Mouse (Mus musculus): ENCODE data around the gene Thada. TPM values are rescaled to one million over a fixed set of nuclear protein-coding genes. Genes with fewer than 3 reads are reported as not detected.

The Thada gene
- polyA plus RNA-seq, 1 experiment from 2014 or later: 4.1 TPM

- Histone ChIP-seq H3K9ac (no peak overlapping the region), H3K4me2 (no peak overlapping the region), H3K27me3 (no peaks in the 10 kb centered on the region), H3K4me3 (no peak overlapping the region), H3K9me3 (replicated peaks) (no peaks in the 10 kb centered on the region), H3K27ac (no peak overlapping the region), H3K36me3 (no peaks in the 10 kb centered on the region; the same call in 1 of the 2 replicates), H3K4me1 (replicated peaks) (peaks cover 4% of the 10 kb centered on the region)
- WGBS: 88% methylated on average over 3 of the region's 3 CpGs
- ATAC-seq (replicated peaks; ENCODE audit: insufficient number of reproducible peaks, insufficient read depth, low FRiP score, low read depth): no peak
These were observed 259.8 kb downstream of the Thada start for GRCm38 (mm10) chr17:84206239-84206638.

DNA sequence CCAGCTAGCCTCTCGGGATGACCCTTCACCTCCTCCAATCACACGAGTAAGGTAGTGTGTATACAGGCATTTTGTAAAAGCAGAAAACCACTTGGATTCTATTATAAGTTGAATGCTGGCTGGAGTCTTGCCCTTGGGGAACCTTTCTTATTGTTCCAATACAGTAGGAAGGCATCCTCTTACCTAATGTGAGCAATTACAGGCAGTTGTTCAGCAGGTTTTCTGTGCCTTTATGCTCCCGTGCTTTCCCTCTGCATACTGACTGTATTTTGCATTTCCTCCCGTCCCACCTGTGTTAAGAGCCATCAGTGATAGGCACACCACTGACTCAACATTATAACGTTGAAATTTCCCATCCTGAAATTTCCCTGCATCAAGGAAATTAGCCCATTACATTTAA is 261.0 kb downstream of the Thada start:
- Histone ChIP-seq H3K4me1 (replicated peaks) (peaks cover 4% of the 10 kb centered on the region), H3K27me3 (no peaks in the 10 kb centered on the region), H3K27ac (no peak overlapping the region), H3K9ac (no peak overlapping the region), H3K4me3 (no peak overlapping the region), H3K36me3 (no peaks in the 10 kb centered on the region; the same call in 1 of the 2 replicates), H3K4me2 (no peak overlapping the region), H3K9me3 (replicated peaks) (no peaks in the 10 kb centered on the region)
- WGBS: 74% methylated on average over 5 of the region's 5 CpGs
- no peak for ATAC-seq (replicated peaks; ENCODE audit: insufficient number of reproducible peaks, insufficient read depth, low FRiP score, low read depth)

GRCm38 (mm10) chr17:84203340-84203739 is 262.7 kb downstream of the Thada start:
- Histone ChIP-seq H3K4me1 (replicated peaks) (peaks cover 4% of the 10 kb centered on the region), H3K36me3 (no peaks in the 10 kb centered on the region; the same call in 1 of the 2 replicates), H3K27ac (0 out of 2 replicates have a peak overlapping the region, but pooled peaks have one; percentile 47), H3K9ac (no peak overlapping the region), H3K9me3 (replicated peaks) (no peaks in the 10 kb centered on the region), H3K4me2 (no peak overlapping the region), H3K27me3 (no peaks in the 10 kb centered on the region), H3K4me3 (no peak overlapping the region)
- WGBS: 71% methylated on average over 7 of the region's 7 CpGs
- ATAC-seq (replicated peaks; ENCODE audit: insufficient number of reproducible peaks, insufficient read depth, low FRiP score, low read depth): no peak; the same call in 1 of the 2 replicates

DNA sequence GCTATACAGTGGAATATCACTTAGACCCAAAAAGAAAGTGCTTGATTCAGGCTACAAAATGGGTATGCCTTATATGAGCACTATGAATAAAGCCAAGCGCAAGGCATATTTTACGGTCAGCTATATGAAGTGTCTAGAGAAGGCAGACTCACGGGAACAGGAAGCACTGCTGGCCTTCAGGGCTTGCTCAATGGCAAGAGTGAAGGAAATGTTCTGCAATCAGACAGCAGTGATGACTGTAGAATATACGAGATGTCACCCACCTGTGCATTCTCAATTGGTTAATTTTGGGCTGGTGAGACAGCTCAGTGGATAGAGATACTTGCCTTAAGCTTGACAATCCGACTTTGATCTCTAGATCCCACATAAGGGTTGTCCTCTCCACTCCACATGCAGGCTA is 264.8 kb downstream of the Thada start:
- H3K27me3 ChIP-seq: no peaks in the 10 kb centered on the region
- no peak overlapping the region for H3K4me2 ChIP-seq
- WGBS: 91% methylated on average over 5 of the region's 5 CpGs
- ATAC-seq (replicated peaks; ENCODE audit: insufficient number of reproducible peaks, insufficient read depth, low FRiP score, low read depth): no peak
- H3K9me3 ChIP-seq (replicated peaks): no peaks in the 10 kb centered on the region
- H3K9ac ChIP-seq: no peak overlapping the region
- H3K4me1 ChIP-seq (replicated peaks): peaks cover 8% of the 10 kb centered on the region
- no peak overlapping the region for H3K4me3 ChIP-seq
- H3K36me3 ChIP-seq: no peaks in the 10 kb centered on the region; the same call in 1 of the 2 replicates
- no peak overlapping the region for H3K27ac ChIP-seq

DNA sequence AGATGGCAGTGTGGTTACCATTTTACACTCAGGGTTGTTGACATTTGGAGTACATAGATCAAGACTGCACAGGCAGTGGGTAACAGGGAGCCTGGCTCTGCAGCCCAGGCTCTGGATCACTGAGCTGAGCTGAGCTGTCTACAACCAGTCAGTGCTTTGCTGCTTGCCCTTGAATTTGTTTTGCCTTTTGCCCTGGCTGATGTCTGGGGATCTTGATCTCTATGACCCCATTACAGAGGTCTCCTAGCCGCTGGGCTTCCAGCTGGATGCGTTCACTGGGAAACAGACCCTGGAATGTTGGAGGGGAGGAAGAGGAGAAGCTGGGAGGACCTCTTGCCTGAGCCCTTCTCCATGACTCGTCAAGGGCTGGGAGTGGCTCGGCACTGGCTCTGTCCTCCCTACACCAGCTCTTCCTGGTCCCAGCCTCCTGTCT is 268.1 kb downstream of the Thada start:
- Histone ChIP-seq H3K36me3 (no peaks in the 10 kb centered on the region), H3K4me3 (no peak overlapping the region), H3K27ac (no peak overlapping the region), H3K9me3 (replicated peaks) (no peaks in the 10 kb centered on the region), H3K27me3 (no peaks in the 10 kb centered on the region), H3K9ac (no peak overlapping the region), H3K4me2 (no peak overlapping the region), H3K4me1 (replicated peaks) (peaks cover 21% of the 10 kb centered on the region)
- no peak for ATAC-seq (replicated peaks; ENCODE audit: insufficient number of reproducible peaks, insufficient read depth, low FRiP score, low read depth)
- 51% methylated on average over 4 of the region's 4 CpGs for WGBS

DNA sequence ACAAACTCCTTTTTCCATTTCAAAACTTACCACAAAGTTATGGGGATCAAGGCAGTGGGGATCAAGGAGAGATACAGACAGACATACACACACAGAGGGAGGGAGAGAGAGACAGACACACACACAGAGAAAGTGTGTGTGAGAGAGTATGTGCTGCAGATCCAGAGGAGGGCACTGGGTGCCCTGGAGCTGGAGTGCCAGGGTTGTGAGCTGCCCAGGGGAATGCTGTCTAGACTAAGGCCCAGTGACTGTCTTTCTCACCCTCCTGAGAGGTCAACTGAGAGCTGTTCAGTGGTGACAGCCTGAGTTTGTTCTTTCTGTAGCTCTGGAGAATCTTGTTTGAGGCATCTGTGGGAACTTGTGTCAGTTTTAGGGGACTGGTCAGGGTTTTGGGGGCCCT is 269.7 kb downstream of the Thada start:
- no peaks in the 10 kb centered on the region for H3K27me3 ChIP-seq
- H3K27ac ChIP-seq: no peak overlapping the region
- no peak for ATAC-seq (replicated peaks; ENCODE audit: insufficient number of reproducible peaks, insufficient read depth, low FRiP score, low read depth)
- no peak overlapping the region for H3K4me3 ChIP-seq
- no peak overlapping the region for H3K9ac ChIP-seq
- H3K36me3 ChIP-seq: no peaks in the 10 kb centered on the region
- no peak overlapping the region for H3K4me2 ChIP-seq
- H3K9me3 ChIP-seq (replicated peaks): no peaks in the 10 kb centered on the region
- H3K4me1 ChIP-seq (replicated peaks): peaks cover 27% of the 10 kb centered on the region

DNA sequence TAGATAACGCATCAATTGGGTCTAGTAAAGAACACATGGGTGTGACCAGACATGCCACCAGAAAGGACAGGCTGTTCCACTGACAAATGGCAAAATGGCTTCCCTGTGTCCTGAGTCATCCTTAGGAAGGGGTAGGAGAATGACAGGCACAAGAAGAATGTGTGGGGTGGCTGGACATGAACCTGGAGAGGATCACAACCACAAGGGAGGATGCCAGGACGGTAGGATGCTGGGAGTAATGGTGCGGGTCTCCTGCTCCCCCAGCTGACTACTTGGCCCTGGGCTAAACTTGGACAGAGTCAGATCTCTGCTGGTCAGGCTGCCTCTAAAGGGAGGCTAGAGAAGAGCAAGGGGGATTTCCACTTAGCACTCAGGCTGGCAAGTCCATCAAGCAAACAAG is 270.2 kb downstream of the Thada start:
- Histone ChIP-seq H3K4me3 (no peak overlapping the region), H3K4me1 (replicated peaks) (peaks cover 27% of the 10 kb centered on the region), H3K36me3 (no peaks in the 10 kb centered on the region), H3K4me2 (no peak overlapping the region), H3K9ac (no peak overlapping the region), H3K27ac (no peak overlapping the region), H3K27me3 (no peaks in the 10 kb centered on the region), H3K9me3 (replicated peaks) (no peaks in the 10 kb centered on the region)
- WGBS: 57% methylated on average over 3 of the region's 3 CpGs
- no peak for ATAC-seq (replicated peaks; ENCODE audit: insufficient number of reproducible peaks, insufficient read depth, low FRiP score, low read depth)

DNA sequence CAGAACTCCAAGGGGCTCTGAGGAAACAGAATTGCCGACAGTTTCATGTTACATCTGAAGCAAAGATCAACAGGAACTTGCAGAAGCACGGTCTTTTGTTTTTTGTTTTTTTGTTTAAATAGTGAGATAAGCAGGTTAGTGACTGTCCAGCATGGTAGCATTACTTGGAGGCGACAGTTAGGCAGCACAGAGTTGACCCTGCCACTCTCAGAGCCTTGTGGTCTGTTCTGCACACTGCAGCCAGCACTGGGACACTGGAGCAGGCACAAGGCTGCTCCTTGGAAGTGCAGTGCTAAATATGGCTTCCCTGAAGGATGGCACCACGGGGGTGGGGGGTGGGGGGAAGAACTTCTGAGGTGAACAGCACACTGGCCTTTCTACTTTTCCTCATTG is 271.0 kb downstream of the Thada start:
- 36% methylated on average over 4 of the region's 4 CpGs for WGBS

GRCm38 (mm10) chr17:84194282-84195002 is 271.6 kb downstream of the Thada start:
- H3K36me3 ChIP-seq: no peaks in the 10 kb centered on the region
- no peaks in the 10 kb centered on the region for H3K27me3 ChIP-seq
- peak overlapping the region; percentile 12; the same call in 1 of the 2 replicates for H3K27ac ChIP-seq
- 62% methylated on average over 4 of the region's 4 CpGs for WGBS
- H3K4me1 ChIP-seq (replicated peaks): peaks cover 39% of the 10 kb centered on the region
- no peak overlapping the region for H3K4me2 ChIP-seq
- H3K9me3 ChIP-seq (replicated peaks): no peaks in the 10 kb centered on the region
- no peak overlapping the region for H3K9ac ChIP-seq
- no peak overlapping the region for H3K4me3 ChIP-seq
- no peak for ATAC-seq (replicated peaks; ENCODE audit: insufficient number of reproducible peaks, insufficient read depth, low FRiP score, low read depth)

More for the DNA sequence above, 271.0 kb downstream of the Thada start:
- Histone ChIP-seq H3K4me2 (no peak overlapping the region), H3K9ac (no peak overlapping the region), H3K9me3 (replicated peaks) (no peaks in the 10 kb centered on the region), H3K27me3 (no peaks in the 10 kb centered on the region), H3K4me3 (no peak overlapping the region), H3K36me3 (no peaks in the 10 kb centered on the region), H3K4me1 (replicated peaks) (peaks cover 35% of the 10 kb centered on the region), H3K27ac (peak overlapping the region; percentile 12; the same call in 1 of the 2 replicates)
- ATAC-seq (replicated peaks; ENCODE audit: insufficient number of reproducible peaks, insufficient read depth, low FRiP score, low read depth): no peak

DNA sequence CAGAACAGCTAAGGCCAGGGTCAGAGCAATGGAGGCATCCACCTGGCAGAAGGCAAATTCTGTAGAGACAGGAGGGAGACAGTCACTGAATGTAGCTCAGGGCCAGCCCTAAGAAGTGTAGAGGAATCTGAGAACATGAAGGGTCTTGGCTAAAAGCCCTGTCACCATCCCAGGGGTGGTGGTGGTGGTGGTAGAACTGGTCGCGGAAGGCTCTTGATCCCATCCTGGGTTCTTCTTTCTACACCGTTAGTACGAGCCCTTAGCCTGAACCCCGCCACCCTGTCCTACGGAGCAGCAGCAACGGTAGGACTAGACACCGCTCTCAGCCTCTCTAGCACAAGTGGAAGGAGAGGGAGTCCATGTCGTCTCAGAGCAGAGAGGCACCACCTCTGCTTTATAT is 272.6 kb downstream of the Thada start:
- Histone ChIP-seq H3K4me2 (no peak overlapping the region), H3K27ac (no peak overlapping the region), H3K4me1 (replicated peaks) (peaks cover 49% of the 10 kb centered on the region), H3K9me3 (replicated peaks) (no peaks in the 10 kb centered on the region), H3K36me3 (no peaks in the 10 kb centered on the region), H3K4me3 (no peak overlapping the region), H3K9ac (no peak overlapping the region), H3K27me3 (no peaks in the 10 kb centered on the region)
- WGBS: 80% methylated on average over 9 of the region's 9 CpGs
- no peak for ATAC-seq (replicated peaks; ENCODE audit: insufficient number of reproducible peaks, insufficient read depth, low FRiP score, low read depth)

GRCm38 (mm10) chr17:84191946-84192345 is 274.1 kb downstream of the Thada start:
- H3K36me3 ChIP-seq: no peaks in the 10 kb centered on the region
- peak overlapping the region; percentile 48 for H3K27ac ChIP-seq
- no peaks in the 10 kb centered on the region for H3K9me3 ChIP-seq (replicated peaks)
- peaks cover 44% of the 10 kb centered on the region for H3K4me1 ChIP-seq (replicated peaks)
- H3K9ac ChIP-seq: 0 out of 2 replicates have a peak overlapping the region, but pooled peaks have one; percentile 25
- no peak for ATAC-seq (replicated peaks; ENCODE audit: insufficient number of reproducible peaks, insufficient read depth, low FRiP score, low read depth)
- H3K27me3 ChIP-seq: no peaks in the 10 kb centered on the region
- no peak overlapping the region for H3K4me3 ChIP-seq
- 67% methylated on average over 4 of the region's 4 CpGs for WGBS
- H3K4me2 ChIP-seq: no peak overlapping the region

DNA sequence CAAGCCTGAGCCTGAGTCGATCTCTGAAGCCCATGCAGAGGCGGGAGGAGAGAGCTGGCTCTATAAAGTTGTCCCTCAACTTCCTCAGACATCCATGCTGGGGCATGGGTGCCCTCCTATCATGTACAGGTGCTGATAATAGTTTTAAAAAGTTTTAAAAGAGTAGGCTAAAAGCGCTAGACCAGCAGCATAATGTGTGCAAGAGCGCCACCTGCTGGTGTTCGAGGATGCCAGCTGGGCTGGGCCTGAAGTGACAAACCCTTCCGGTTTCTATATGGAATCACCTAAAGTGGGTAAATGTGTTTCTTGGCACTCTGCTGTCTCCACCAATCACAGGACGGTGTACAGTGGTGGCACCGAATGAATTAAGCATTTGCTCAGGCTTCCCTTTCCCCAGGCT is 275.1 kb downstream of the Thada start:
- 25% methylated on average over 8 of the region's 8 CpGs for WGBS
- no peak overlapping the region for H3K9ac ChIP-seq
- H3K4me1 ChIP-seq (replicated peaks): peaks cover 52% of the 10 kb centered on the region
- no peak overlapping the region for H3K4me3 ChIP-seq
- H3K27ac ChIP-seq: no peak overlapping the region
- H3K36me3 ChIP-seq: no peaks in the 10 kb centered on the region
- no peak for ATAC-seq (replicated peaks; ENCODE audit: insufficient number of reproducible peaks, insufficient read depth, low FRiP score, low read depth)
- no peak overlapping the region for H3K4me2 ChIP-seq
- no peaks in the 10 kb centered on the region for H3K27me3 ChIP-seq
- no peaks in the 10 kb centered on the region for H3K9me3 ChIP-seq (replicated peaks)
